Mouse (Mus musculus): ENCODE measurements around the gene Gm6525. TPM values are rescaled to one million over a fixed set of nuclear protein-coding genes. Genes with fewer than 3 reads are reported as not detected.

The Gm6525 gene
- polyA plus RNA-seq, 1 experiment from 2014 or later = 0.27 TPM

Other genes starting within 250 kb of the Gm6525 start
- gene Tmem131l, start 133.9 kb upstream of the Gm6525 start, polyA plus RNA-seq (2015; fragmentation: Nextera tagmentation; extraction: Ambion mirVana) = 28.8 and 29.8 TPM in 2 replicates
- 4.9 and 5.7 TPM in 2 replicates for gene Mnd1, start 18.3 kb upstream of the Gm6525 start, polyA plus RNA-seq (2015; fragmentation: Nextera tagmentation; extraction: Ambion mirVana)
- 6.3 and 6.4 TPM in 2 replicates for gene Trim2, start 132.8 kb downstream of the Gm6525 start, polyA plus RNA-seq (2015; fragmentation: Nextera tagmentation; extraction: Ambion mirVana)